Mouse (Mus musculus) gastrocnemius, postnatal 25 days (tissue): ENCODE measurements around the gene Ttc4. TPM values are rescaled to one million over a fixed set of nuclear protein-coding genes. Genes with fewer than 3 reads are reported as not detected.

Experiments
- DNase-seq: peaks from one replicate; pipeline ENCODE4 v3.0.0; 2022
- long read RNA-seq, 2 experiments: library from polyadenylated mRNA; stranded (forward); transcript quantifications; one replicate each; pipeline ENCODE4 v2.0.0; 2021
- total RNA-seq, 2 experiments: library from RNA; stranded (reverse); gene quantifications; 1 replicate in 1 of 2; 2 replicates in 1 of 2; pipeline ENCODE4 v1.2.3; 2021

The Ttc4 gene
- total RNA-seq, result 10 to 100 TPM; 24.7 to 28.6 TPM
- long read RNA-seq, experiment 1, transcript Ttc4-201 (10 exons, 2,121 nt), result major isoform, 32 of 44 reads
- long read RNA-seq, experiment 1, partial matches to known transcripts, result 2 of 44 reads
- long read RNA-seq, experiment 1, other reads (novel, unspliced or antisense), result 10 of 44 reads
- long read RNA-seq, experiment 2, transcript Ttc4-201 (10 exons, 2,121 nt), result major isoform, 43 of 53 reads
- long read RNA-seq, experiment 2, partial matches to known transcripts, result 2 of 53 reads
- long read RNA-seq, experiment 2, other reads (novel, unspliced or antisense), result 8 of 53 reads

GRCm38 (mm10) chr4:106678442-106679118 lies at the start of gene Ttc4:
TSS of gene Ttc4 (minus strand) at chr4:106678944.
- DNase-seq, result peak; percentile 86

GRCm38 (mm10) chr4:106720631-106721030 lies 41.9 kb upstream of the Ttc4 start:
- DNase-seq, result no peak

GRCm38 (mm10) chr4:106713622-106714021 lies 34.9 kb upstream of the Ttc4 start:
- no peak for DNase-seq

- DNase-seq, result peak; percentile 34
These were observed 29.7 kb upstream of the Ttc4 start for GRCm38 (mm10) chr4:106708408-106708807.

- no peak for DNase-seq
These were observed 29.2 kb upstream of the Ttc4 start for GRCm38 (mm10) chr4:106707957-106708356.

GRCm38 (mm10) chr4:106705096-106705665 lies 26.4 kb upstream of the Ttc4 start:
- DNase-seq, result no peak

- no peak for DNase-seq
These were observed 25.7 kb upstream of the Ttc4 start for GRCm38 (mm10) chr4:106704416-106704815.

- no peak for DNase-seq
These were observed 25.2 kb upstream of the Ttc4 start for GRCm38 (mm10) chr4:106703956-106704355.

- DNase-seq, result no peak
These were observed 22.1 kb upstream of the Ttc4 start for GRCm38 (mm10) chr4:106700798-106701197.

GRCm38 (mm10) chr4:106699989-106700388 lies 21.2 kb upstream of the Ttc4 start:
- no peak for DNase-seq

GRCm38 (mm10) chr4:106693841-106694430 lies 15.2 kb upstream of the Ttc4 start:
- DNase-seq, result no peak

GRCm38 (mm10) chr4:106688636-106689296 lies 10.0 kb upstream of the Ttc4 start:
- no peak for DNase-seq

- no peak for DNase-seq
These were observed 2.2 kb upstream of the Ttc4 start for GRCm38 (mm10) chr4:106680955-106681354.

- DNase-seq, result no peak
These were observed 408 bp upstream of the Ttc4 start for GRCm38 (mm10) chr4:106679152-106679551.

- DNase-seq, result no peak
These were observed 2.0 kb downstream of the Ttc4 start for GRCm38 (mm10) chr4:106676749-106677148.

- DNase-seq, result peak; percentile 84
These were observed 12.2 kb downstream of the Ttc4 start for GRCm38 (mm10) chr4:106666546-106666945.

- no peak for DNase-seq
These were observed 13.1 kb downstream of the Ttc4 start for GRCm38 (mm10) chr4:106665673-106666072.

GRCm38 (mm10) chr4:106665269-106665668 lies 13.5 kb downstream of the Ttc4 start:
- DNase-seq, result no peak

GRCm38 (mm10) chr4:106664697-106665096 lies 14.0 kb downstream of the Ttc4 start:
- no peak for DNase-seq

- no peak for DNase-seq
These were observed 14.7 kb downstream of the Ttc4 start for GRCm38 (mm10) chr4:106663956-106664470.

- DNase-seq, result peak; percentile 29
These were observed 23.1 kb downstream of the Ttc4 start for GRCm38 (mm10) chr4:106655681-106656080.

GRCm38 (mm10) chr4:106653051-106653450 lies 25.7 kb downstream of the Ttc4 start:
- DNase-seq, result no peak
